Mouse (Mus musculus) kidney, adult 11 months (tissue): ENCODE measurements around the gene Gmds.

ENCODE experiments used
- DNase-seq: peaks from one replicate; pipeline ENCODE4 v3.0.0; 2022

The Gmds gene

DNA sequence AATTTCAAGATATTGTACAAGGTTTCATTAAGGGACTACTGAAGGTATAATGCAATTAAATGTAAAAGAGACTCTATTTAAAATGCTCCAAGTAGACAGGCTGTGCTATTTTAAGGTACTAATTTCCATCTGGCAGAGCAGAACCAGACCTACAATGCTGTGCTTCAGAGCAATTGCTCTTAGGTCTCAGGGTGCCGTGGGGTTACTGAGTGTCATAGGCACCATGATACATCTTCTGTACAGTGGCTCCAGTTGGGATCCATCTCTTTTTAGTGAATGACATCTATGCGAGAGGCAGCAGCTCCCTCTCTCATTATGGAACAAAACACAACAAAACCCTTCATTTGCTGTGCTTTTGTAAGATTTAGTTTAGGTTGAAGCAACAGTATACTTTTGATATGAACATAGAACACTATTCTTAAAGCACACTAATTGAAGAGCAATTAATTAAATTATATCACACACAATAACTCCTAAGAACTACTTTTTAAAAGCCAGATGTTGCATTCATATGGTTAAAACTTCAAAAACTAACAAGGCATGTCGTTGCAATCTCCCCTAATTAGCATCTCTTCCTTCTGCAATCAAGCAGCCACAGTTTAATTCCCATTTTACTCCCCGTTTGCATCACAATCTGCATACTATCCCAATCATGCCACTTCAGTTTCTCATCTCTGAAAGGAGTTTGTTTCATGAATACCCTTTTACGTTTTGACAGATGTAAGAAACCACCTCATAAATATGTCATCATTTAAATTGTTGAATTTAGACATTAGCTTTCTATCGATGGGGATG is 317.9 kb downstream of the Gmds start:
- no peak for DNase-seq

DNA sequence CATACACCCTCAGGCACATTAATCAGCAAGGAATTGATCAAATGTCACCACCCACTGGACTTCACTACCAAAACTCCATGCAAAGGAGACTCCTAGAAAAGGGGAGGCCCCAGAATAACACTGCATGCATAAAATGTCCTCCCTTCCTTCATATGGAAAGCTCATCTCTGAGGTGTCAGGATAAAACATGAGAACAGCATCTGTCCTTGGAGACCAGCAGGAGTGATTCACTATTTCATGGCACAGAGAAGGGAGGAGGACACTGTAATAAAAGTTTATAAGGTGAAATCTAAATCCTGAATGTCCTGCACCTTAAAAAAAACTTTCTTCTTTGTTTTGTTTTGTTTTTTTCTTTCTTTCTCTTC is 319.3 kb downstream of the Gmds start:
- DNase-seq: no peak

DNA sequence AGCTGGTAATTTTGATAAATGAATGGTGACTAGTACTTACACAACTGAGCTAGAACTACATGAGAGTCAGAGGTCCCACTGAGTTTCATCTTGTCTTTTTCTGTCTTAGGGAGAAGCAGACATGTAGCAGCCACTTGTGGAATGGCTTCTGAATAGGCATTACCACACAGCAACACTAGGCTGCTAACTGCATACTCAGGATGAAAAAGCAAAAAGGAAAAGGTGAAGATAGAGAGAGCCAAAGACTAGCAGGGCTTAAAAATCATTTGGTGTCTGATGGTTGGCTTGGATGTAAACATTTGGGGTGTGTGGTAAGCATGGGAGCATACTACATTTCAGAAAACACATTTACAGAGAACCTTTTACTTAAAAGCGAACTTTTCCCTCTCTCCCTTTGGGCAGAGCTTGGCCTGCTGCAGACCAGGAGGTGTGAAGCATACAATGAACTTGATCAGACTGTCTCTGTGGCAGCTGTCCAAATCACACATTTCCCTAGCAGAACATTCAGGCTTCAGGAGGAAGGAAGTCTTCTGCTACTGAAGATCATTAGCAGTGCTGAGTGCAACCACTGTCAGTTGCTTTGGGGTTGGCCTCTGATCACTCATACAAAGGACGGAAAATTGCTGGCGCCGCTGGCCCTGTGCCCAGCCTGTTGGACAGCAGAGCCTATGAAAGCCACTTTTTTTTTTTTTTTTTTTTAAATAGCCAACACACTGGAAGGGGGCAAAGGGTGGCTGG is 319.9 kb downstream of the Gmds start:
- DNase-seq: peak; percentile 92

GRCm38 (mm10) chr13:32008802-32009201 is 329.7 kb downstream of the Gmds start:
- DNase-seq: no peak

GRCm38 (mm10) chr13:32008116-32008641 is 330.4 kb downstream of the Gmds start:
- DNase-seq: no peak

GRCm38 (mm10) chr13:31993391-31993790 is 345.1 kb downstream of the Gmds start:
- no peak for DNase-seq

DNA sequence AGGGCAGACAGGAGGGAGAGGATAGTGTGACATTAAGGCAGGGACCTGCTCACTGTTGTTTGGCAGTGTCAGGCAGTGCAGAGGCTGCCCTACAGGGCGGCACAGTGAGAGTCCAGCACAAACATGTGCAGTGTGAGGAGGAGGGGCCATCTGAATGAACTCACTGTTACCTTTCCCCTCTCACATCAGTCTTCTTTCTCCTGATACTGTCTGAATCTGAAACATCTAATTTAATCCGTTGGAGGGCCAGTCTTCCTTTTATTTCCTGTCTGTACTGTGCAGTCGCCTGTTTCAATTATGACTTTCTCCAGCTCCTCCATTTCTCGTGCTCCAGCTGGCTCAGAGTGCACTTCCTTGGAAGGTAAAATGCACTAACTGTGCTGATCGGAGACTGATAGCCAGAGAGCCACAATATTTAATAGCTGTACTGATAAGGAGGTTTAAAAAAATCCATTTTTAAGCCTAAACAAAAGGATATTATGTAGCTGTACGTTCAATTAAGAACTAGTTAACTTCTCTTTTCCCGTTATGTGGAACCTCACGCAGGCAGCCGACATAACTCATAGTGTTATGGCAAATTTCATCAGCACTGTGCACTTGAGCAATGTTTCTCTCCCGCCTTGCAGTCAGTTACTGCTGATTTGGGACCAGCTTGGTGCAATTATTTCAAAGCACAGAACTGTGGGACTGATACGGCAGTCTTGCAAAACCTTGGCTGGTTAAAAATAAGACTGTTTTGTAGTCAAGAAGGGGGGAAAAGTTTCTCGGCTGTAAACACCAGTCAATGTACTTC is 345.9 kb downstream of the Gmds start:
- DNase-seq: no peak

- DNase-seq: no peak
Observed at GRCm38 (mm10) chr13:31981198-31981597, 357.3 kb downstream of the Gmds start.

DNA sequence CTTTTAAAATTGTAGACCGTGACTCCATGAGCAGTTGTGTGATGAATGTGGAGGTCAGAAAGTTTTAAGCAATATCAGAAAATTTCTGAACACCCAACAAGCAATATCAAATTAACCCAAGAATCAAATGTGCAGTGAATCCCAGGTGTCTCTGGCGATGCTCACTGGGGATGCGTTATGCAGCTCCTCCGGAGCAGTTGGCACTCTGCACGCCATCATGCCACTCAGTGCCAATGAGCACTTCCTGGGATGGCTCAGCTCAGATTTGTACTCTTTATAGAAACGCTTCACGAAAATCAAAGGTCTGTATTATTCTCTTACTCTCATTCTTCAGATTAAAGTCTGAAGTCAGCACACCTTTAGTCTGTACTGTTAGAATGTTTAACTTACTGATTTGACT is 360.4 kb downstream of the Gmds start:
- no peak for DNase-seq

DNA sequence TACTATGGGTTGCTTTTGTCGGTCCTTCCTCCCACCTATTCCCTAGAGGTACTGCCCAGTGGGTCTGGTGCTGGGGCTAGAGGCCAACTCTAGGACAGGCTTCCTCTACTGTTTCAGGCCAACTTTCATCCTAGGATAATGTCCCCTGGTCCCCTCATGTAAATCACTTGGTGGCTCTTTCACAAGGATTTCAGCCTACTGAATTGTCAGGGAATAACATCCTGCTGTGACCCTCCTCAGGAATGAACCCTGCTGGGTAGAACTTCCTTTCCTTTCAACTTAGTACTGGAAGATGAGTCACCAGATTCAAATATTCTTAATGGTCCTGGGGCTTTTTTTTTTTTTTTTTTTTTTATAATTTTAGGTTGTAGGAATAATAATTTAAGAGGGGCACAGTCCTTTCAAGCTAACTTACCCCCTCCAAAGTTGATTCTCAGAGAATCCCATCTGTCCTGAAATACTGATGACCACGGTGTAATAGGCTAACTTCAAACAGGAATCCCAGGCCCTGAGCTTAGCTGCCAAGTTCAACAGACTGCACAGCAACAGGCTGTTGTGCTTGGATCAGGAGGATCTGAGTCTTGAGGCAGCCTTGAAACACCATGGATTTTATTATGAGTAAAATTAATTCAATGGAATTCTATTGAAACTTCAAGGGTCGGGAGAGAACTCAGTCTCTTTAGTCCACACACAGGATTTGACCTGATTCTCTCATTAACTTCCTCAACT is 363.6 kb downstream of the Gmds start:
- no peak for DNase-seq

DNA sequence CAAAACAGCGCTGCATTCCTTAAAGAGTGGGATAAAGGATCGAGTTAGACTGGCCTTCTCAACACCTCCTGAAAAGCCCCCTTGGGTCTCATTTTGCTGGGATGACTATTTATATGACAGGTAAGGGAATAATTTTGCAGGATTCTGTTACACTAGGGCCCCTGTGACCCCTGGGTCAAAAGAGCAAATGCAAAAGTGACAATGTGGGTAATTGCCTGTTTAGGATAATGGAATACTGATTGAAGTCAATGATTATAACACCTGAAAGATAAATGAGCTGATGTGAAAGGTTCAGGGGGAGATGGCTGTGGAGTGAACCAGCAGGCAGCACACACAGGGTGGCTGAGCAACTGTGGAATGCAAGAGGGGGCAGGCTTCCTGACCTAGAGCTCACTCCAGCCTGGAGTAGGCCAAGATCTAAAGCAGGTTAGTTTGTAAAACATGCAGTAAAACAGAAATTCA is 367.5 kb downstream of the Gmds start:
- no peak for DNase-seq

DNA sequence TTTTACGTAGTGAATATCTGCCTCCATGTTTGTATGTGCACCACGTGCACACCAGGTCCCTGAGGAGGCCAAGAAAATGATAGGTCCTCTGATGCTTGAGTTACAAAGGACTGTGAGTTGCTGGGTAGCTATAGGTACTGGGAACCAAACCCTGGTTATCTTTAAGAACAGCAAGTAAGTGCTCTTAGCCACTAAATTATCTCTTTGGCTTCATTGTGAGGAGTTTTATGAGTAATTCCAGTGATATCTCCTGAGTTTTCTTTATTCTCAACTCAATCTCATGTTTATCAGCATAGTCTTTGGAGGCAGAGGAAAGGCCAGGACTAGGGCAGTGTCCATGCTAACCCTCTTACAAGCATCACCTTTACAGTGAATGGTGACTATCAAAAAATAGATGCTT is 370.3 kb downstream of the Gmds start:
- no peak for DNase-seq

DNA sequence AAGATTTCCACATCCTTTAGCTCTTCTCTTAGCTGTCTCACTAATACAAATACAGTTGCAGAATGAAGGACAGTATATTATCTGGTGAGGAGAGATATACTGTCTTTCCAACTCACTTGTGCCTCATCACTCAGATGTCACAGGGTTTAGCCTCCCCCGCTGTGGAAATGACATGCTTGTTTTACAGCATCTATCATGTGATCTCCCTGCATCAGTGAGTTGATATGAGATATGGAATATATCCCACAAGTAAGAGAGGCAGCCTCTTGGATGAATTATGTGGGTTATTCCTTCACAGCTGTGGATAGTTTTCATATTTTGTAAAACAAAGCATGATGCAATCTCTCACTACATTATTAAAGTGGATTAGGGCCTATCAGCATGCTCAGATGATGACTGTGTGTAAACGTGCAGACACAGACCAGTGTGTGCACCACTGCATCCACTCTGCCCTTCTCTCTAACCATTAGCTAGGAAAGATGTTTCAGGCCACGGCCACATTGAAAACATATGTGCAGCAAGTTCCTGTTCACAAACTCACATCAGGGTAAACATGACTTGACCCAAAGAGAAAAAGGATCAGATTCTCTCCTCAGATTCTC is 371.5 kb downstream of the Gmds start:
- no peak for DNase-seq

DNA sequence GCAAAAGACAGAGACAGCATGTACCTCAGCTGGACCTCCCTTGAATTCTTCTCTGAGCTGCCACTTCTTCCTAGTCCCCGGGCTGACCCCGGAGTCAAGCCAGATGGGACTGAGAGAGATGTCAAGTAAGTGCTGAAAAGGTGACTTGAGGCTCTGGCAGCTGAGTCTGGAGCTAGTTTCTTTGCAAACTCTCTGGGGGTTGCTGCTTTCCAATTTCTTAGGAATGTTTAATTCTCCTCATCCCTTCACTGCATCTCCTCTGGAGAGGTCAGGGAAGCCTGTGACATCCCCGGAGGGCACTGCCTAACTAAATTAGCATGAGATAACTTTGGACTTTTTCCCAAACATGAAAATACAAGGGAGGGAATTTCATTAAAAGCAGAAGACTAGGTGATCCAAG is 378.0 kb downstream of the Gmds start:
- DNase-seq: no peak

DNA sequence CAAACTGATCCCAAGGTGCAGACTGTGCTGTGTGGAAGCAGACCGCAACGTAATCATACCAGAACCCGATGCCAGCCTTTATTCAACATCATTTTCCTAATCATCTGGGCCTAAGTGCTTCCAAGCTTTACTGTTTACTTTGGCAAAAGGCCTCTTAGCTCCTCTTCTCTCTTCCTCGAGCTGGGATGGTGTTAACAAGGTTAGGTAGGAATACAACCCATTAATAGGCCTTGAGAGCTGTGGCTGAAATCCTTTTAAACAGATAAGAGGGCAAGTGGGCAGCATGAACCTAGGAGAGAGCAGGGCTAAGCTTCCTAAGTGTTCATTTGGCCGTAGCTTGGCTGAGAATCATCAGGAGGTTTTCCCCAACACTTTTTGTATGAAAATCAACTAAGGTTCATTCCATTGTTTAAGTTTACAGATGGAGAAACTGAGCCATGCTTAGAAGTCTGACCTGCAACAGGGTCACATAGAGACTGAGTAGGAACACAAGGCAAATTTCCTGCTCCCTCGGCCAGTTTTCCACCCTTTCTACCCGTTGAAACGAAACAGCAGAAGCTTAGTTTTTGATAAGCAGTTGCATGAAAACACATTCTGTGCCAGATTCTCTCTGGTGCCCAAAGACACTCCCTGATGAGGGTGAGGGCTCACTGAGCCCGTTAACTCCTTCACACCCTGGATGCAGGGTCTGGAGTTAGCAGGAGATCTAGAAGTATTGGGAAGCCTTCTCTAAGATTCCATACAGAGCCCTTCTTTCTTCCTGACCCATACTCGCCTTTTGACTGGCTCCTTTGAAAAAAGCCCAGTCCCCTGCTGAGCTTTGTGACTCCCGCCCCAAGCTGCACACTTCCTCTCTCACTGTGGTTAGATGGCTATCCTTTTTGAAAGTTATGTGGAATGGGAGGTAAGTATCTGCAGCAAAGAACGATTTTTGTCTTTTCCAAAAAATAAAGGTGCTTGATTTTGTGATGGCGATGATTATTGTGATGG is 379.9 kb downstream of the Gmds start:
- DNase-seq: no peak

DNA sequence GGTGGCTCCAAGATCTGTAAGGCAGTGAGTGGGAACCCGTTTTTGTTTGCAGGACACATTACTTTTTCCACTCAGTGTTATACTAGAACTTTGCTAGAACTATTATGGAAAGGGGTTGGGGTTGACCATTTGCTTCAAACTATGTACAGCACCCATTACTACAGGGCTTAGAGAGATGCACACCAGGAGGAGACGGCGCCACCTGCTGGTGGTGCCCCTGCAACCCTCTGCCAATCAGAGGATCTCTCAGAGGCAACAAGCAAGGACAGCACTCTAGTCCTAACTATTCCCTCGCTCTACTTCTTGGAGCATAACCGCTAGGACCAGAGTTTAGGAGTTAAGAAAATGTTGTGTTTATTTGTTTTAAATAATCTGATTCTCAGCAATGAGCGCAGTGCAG is 382.0 kb downstream of the Gmds start:
- DNase-seq: peak; percentile 61

- no peak for DNase-seq
Observed at GRCm38 (mm10) chr13:31956112-31956511, 382.4 kb downstream of the Gmds start.

DNA sequence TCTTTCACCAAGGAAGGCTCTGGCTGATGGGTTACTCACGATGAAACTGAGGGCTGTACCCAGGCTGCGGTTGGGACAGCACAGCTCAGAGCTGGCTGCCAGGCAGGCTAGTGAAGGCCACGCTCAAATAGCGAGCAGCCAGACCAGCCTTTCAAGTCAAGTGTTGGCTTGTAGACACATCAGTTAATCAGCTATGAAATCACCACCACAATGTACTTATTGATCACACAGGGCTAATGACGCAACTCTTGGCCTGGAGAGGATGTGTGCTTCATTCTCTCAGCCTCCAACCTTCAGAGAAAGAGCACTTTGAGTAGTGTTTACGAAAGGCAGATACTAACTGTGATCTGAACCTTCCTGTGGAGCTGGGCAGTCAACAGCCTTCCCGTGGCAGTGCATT is 383.4 kb downstream of the Gmds start:
- no peak for DNase-seq

DNA sequence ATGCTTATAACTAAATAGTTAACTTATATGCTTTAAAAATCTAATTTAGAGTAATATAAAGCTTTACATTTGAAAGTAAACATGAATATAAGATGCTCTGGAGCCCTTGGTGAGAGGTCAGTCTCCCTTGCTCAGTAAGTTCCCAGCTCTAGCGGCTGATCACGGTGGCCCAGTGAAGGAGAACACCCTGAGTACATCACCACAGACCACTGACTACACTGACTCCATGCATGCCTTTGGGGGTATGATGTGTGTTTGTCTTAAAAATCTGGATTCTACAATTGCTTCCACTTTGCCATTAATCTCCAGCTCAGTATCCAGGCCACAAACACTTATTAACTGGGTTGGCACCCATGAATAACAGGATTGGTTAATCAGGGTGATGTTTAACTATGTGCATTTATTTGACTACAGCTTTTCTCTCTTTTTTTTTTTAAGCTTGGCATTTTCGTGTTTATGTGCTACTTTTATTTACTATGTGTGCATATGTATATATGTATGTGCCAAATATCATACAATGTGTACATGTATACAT is 393.8 kb downstream of the Gmds start:
- DNase-seq: no peak

GRCm38 (mm10) chr13:31943482-31944275 is 394.9 kb downstream of the Gmds start:
- no peak for DNase-seq
